Mouse (Mus musculus) limb, embryonic 12.5 days (tissue): ENCODE results near the gene Obsl1. TPM values are rescaled to one million over a fixed set of nuclear protein-coding genes. Genes with fewer than 3 reads are reported as not detected.

Experiments
- ATAC-seq: fragments of 200-750 bp; cut with Nextera tagmentation; 2 replicates; pipeline ENCODE4 v1.8.0; 2017; ENCODE audit warnings: low read depth, moderate TSS enrichment; ENCODE audit not compliant: insufficient number of reproducible peaks, insufficient read depth, low FRiP score, low TSS enrichment
- H3K27ac ChIP-seq: fragments of 300-500 bp; sonication (generic); 2 replicates; pipeline ENCODE4 v1.5.1; 2016; ENCODE audit warnings: mild to moderate bottlenecking, moderate library complexity
- H3K27me3 ChIP-seq: fragments of 300-500 bp; sonication (generic); 2 replicates; pipeline ENCODE4 v1.6.1; 2016; ENCODE audit warnings: mild to moderate bottlenecking, moderate library complexity
- H3K36me3 ChIP-seq: fragments of 300-500 bp; sonication (generic); 2 replicates; pipeline ENCODE4 v1.6.1; 2016; ENCODE audit warnings: mild to moderate bottlenecking, moderate library complexity
- H3K4me1 ChIP-seq: fragments of 300-500 bp; sonication (generic); replicated peaks from 2 replicates; pipeline ENCODE4 v1.6.1; 2016
- H3K4me2 ChIP-seq: fragments of 300-500 bp; sonication (generic); 2 replicates; pipeline ENCODE4 v1.6.1; 2016; ENCODE audit warnings: mild to moderate bottlenecking, moderate library complexity
- H3K4me3 ChIP-seq: fragments of 300-500 bp; sonication (generic); replicated peaks from 2 replicates; pipeline ENCODE4 v1.5.1; 2016; ENCODE audit warnings: mild to moderate bottlenecking
- H3K9ac ChIP-seq: fragments of 300-500 bp; sonication (generic); replicated peaks from 2 replicates; pipeline ENCODE4 v1.6.1; 2016; ENCODE audit warnings: mild to moderate bottlenecking, moderate library complexity
- H3K9me3 ChIP-seq: fragments of 300-500 bp; sonication (generic); 2 replicates; pipeline ENCODE4 v1.6.1; 2016; ENCODE audit warnings: mild to moderate bottlenecking, moderate library complexity
- WGBS: fragments of 180-500 bp; shearing (Covaris S2); methylation state at CpG from one replicate; pipeline ENCODE4 v1.1.7; 2016; 5-methylcytosine and 5-hydroxymethylcytosine counted together
- polyA plus RNA-seq: library from polyadenylated mRNA; unstranded; fragments of >200 nt; fragmentation: Nextera tagmentation; extraction: Ambion mirVana; gene quantifications from 2 replicates; pipeline ENCODE4 v1.2.1, GENCODE M21; 2016

The Obsl1 gene
- polyA plus RNA-seq, 1 experiment from 2014 or later, result 98.3 TPM

- no peaks in the 10 kb centered on the region for H3K9me3 ChIP-seq
- peaks cover 22% of the 10 kb centered on the region for H3K36me3 ChIP-seq
- H3K4me1 ChIP-seq, result peaks cover 24% of the 10 kb centered on the region
- H3K27ac ChIP-seq, result no peak overlapping the region
- WGBS, result 1% methylated on average over 22 of the region's 24 CpGs
- peak overlapping the region; percentile 90 for H3K4me2 ChIP-seq
- peaks cover 58% of the 10 kb centered on the region for H3K27me3 ChIP-seq
- H3K4me3 ChIP-seq, result peak overlapping the region; percentile 59
- ATAC-seq, result no peak; the same call in 1 of the 2 replicates
- no peak overlapping the region; the same call in 1 of the 2 replicates for H3K9ac ChIP-seq
Observed at GRCm38 (mm10) chr1:75479635-75479989, 26.6 kb downstream of the Obsl1 start.

- peaks cover 53% of the 10 kb centered on the region for H3K27me3 ChIP-seq
- under 1% methylated on average over 70 of the region's 76 CpGs for WGBS
- peak within 1 kb of the TSS; percentile 74 for H3K27ac ChIP-seq
- H3K4me3 ChIP-seq, result peak within 1 kb of the TSS; percentile 59
- ATAC-seq, result peak; percentile 90
- peak within 1 kb of the TSS; percentile 74 for H3K9ac ChIP-seq
- peaks cover 28% of the 10 kb centered on the region for H3K36me3 ChIP-seq
- peaks cover 26% of the 10 kb centered on the region for H3K4me1 ChIP-seq
- H3K4me2 ChIP-seq, result peak within 1 kb of the TSS; percentile 90
- no peaks in the 10 kb centered on the region for H3K9me3 ChIP-seq
Observed at GRCm38 (mm10) chr1:75478916-75479634, 27.2 kb downstream of the Obsl1 start, which contains the start of the genes Chpf and Tmem198. Chpf (minus strand) TSS chr1:75479307. Tmem198 (plus strand) TSS chr1:75479532.

- Histone ChIP-seq H3K27ac (peak overlapping the region; percentile 74; the same call in 1 of the 2 replicates), H3K4me3 (peak overlapping the region; percentile 59), H3K4me2 (peak overlapping the region; percentile 90), H3K27me3 (peaks cover 47% of the 10 kb centered on the region), H3K36me3 (peaks cover 34% of the 10 kb centered on the region), H3K9me3 (no peaks in the 10 kb centered on the region), H3K4me1 (peaks cover 32% of the 10 kb centered on the region), H3K9ac (peak overlapping the region; percentile 74)
- WGBS, result 0% methylated on average over 14 of the region's 25 CpGs
- no peak for ATAC-seq
Observed at GRCm38 (mm10) chr1:75478497-75478896, 27.8 kb downstream of the Obsl1 start.

- 55% methylated on average over 3 of the region's 3 CpGs for WGBS
- Histone ChIP-seq H3K27me3 (peaks cover 41% of the 10 kb centered on the region), H3K36me3 (peaks cover 38% of the 10 kb centered on the region), H3K4me1 (peaks cover 33% of the 10 kb centered on the region), H3K4me2 (peak overlapping the region; percentile 90), H3K27ac (no peak overlapping the region), H3K9me3 (no peaks in the 10 kb centered on the region), H3K9ac (no peak overlapping the region), H3K4me3 (peak overlapping the region; percentile 59)
- ATAC-seq, result no peak
Observed at GRCm38 (mm10) chr1:75477966-75478290, 28.3 kb downstream of the Obsl1 start.

GRCm38 (mm10) chr1:75477264-75477965 lies 28.8 kb downstream of the Obsl1 start:
- Histone ChIP-seq H3K4me1 (peaks cover 33% of the 10 kb centered on the region), H3K9ac (no peak overlapping the region), H3K27ac (no peak overlapping the region), H3K4me3 (peak overlapping the region; percentile 59), H3K27me3 (peaks cover 36% of the 10 kb centered on the region), H3K36me3 (peaks cover 44% of the 10 kb centered on the region), H3K4me2 (peak overlapping the region; percentile 90), H3K9me3 (no peaks in the 10 kb centered on the region)
- 13% methylated on average over 35 of the region's 35 CpGs for whole genome bisulfite sequencing
- no peak for ATAC-seq

GRCm38 (mm10) chr1:75476441-75476840 lies 29.8 kb downstream of the Obsl1 start:
- Histone ChIP-seq H3K27me3 (peaks cover 26% of the 10 kb centered on the region), H3K36me3 (peaks cover 49% of the 10 kb centered on the region)

GRCm38 (mm10) chr1:75469287-75469825 lies 36.9 kb downstream of the Obsl1 start:
- no peaks in the 10 kb centered on the region for H3K9me3 ChIP-seq
- H3K4me2 ChIP-seq, result no peak overlapping the region
- WGBS, result 78% methylated on average over 17 of the region's 17 CpGs
- H3K27ac ChIP-seq, result no peak overlapping the region
- H3K27me3 ChIP-seq, result peaks cover 33% of the 10 kb centered on the region
- H3K36me3 ChIP-seq, result peaks cover 24% of the 10 kb centered on the region
- ATAC-seq, result no peak
- no peak overlapping the region; the same call in 1 of the 2 replicates for H3K9ac ChIP-seq
- no peak overlapping the region for H3K4me3 ChIP-seq
- peaks cover 11% of the 10 kb centered on the region; the same call in 1 of the 2 replicates for H3K4me1 ChIP-seq

More at GRCm38 (mm10) chr1:75476441-75476840, 29.8 kb downstream of the Obsl1 start:
- 94% methylated on average over 11 of the region's 11 CpGs for WGBS
- no peak overlapping the region for H3K4me3 ChIP-seq
- H3K9ac ChIP-seq, result no peak overlapping the region
- no peak for ATAC-seq
- H3K4me2 ChIP-seq, result no peak overlapping the region
- no peak overlapping the region for H3K27ac ChIP-seq
- H3K9me3 ChIP-seq, result no peaks in the 10 kb centered on the region
- H3K4me1 ChIP-seq, result peaks cover 33% of the 10 kb centered on the region

- H3K4me1 ChIP-seq, result 0 out of 2 replicates have a peak, but pooled peaks cover 4% of the 10 kb centered on the region
- 6% methylated on average over 14 of the region's 14 CpGs for WGBS
- peak overlapping the region; percentile 29; the same call in 1 of the 2 replicates for H3K4me2 ChIP-seq
- no peak overlapping the region for H3K27ac ChIP-seq
- H3K9me3 ChIP-seq, result no peaks in the 10 kb centered on the region
- peaks cover 5% of the 10 kb centered on the region; the same call in 1 of the 2 replicates for H3K36me3 ChIP-seq
- ATAC-seq, result peak; percentile 69
- no peak overlapping the region for H3K4me3 ChIP-seq
- H3K27me3 ChIP-seq, result peaks cover 37% of the 10 kb centered on the region
- H3K9ac ChIP-seq, result 0 out of 2 replicates have a peak overlapping the region, but pooled peaks have one; percentile 24
Observed at GRCm38 (mm10) chr1:75467215-75467927, 38.9 kb downstream of the Obsl1 start.

- H3K4me3 ChIP-seq, result no peak overlapping the region
- H3K4me2 ChIP-seq, result no peak overlapping the region
- 75% methylated on average over 5 of the region's 5 CpGs for WGBS
- H3K27me3 ChIP-seq, result peaks cover 50% of the 10 kb centered on the region
- no peak overlapping the region for H3K27ac ChIP-seq
- no peak for ATAC-seq
- no peaks in the 10 kb centered on the region for H3K9me3 ChIP-seq
- peaks cover 13% of the 10 kb centered on the region for H3K4me1 ChIP-seq
- no peaks in the 10 kb centered on the region for H3K36me3 ChIP-seq
- H3K9ac ChIP-seq, result no peak overlapping the region
Observed at GRCm38 (mm10) chr1:75463652-75464204, 42.5 kb downstream of the Obsl1 start.

- no peak overlapping the region for H3K4me2 ChIP-seq
- H3K4me3 ChIP-seq, result no peak overlapping the region
- peaks cover 24% of the 10 kb centered on the region for H3K4me1 ChIP-seq
- H3K27ac ChIP-seq, result no peak overlapping the region
- H3K27me3 ChIP-seq, result peaks cover 55% of the 10 kb centered on the region
- H3K9me3 ChIP-seq, result no peaks in the 10 kb centered on the region
- ATAC-seq, result no peak
- WGBS, result 19% methylated on average over 1 of the region's 1 CpGs
- H3K9ac ChIP-seq, result no peak overlapping the region
- no peaks in the 10 kb centered on the region for H3K36me3 ChIP-seq
Observed at GRCm38 (mm10) chr1:75462636-75463035, 43.6 kb downstream of the Obsl1 start.
